Mouse (Mus musculus) c-Kit-positive CD71-positive TER-119-positive erythroid progenitor cells, embryonic 14.5 days (primary cell): ENCODE measurements around the gene Samd11.

ENCODE experiments used
- DNase-seq: peaks from one replicate; pipeline ENCODE4 v3.0.0-alpha.2; 2013; ENCODE audit warnings: low spot score

Gene Samd11

DNA sequence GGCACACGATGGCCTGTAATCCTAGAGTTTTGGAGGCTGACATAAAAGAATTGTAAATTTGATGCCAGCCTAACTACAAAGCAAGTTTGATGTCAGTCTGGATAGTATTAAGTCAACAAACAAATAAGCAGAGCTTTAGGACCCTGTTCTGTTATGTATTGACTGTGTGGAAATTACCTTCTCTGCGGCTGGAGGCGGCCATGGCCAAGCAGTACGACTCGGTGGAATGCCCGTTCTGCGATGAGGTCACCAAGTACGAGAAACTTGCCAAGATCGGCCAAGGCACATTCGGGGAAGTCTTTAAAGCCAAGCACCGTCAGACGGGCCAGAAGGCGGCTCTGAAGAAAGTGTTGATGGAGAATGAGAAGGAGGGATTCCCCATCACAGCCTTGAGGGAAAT is 42.3 kb downstream of the Samd11 start:
- DNase-seq = no peak

GRCm38 (mm10) chr4:156209963-156210635 is 45.4 kb downstream of the Samd11 start:
- DNase-seq = no peak

DNA sequence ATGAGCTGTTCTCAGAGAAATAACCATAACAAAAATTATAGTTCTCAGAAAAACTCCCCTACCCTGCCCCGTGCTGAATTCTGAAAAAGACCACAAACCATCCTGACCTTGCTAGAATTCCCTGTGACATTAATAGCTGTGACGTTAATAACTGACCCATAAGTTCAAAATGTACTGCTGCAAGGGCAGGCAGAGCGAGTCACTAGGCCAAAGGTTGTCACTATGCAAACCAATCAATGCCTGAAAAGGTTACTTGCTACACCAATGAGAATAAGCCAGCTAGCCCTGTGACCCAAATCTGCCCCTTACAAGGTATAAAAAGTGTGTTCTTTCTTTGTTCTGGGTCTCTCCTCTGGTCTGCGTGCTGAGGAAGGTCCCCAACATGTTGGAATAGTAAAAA is 46.6 kb downstream of the Samd11 start:
- DNase-seq = no peak

DNA sequence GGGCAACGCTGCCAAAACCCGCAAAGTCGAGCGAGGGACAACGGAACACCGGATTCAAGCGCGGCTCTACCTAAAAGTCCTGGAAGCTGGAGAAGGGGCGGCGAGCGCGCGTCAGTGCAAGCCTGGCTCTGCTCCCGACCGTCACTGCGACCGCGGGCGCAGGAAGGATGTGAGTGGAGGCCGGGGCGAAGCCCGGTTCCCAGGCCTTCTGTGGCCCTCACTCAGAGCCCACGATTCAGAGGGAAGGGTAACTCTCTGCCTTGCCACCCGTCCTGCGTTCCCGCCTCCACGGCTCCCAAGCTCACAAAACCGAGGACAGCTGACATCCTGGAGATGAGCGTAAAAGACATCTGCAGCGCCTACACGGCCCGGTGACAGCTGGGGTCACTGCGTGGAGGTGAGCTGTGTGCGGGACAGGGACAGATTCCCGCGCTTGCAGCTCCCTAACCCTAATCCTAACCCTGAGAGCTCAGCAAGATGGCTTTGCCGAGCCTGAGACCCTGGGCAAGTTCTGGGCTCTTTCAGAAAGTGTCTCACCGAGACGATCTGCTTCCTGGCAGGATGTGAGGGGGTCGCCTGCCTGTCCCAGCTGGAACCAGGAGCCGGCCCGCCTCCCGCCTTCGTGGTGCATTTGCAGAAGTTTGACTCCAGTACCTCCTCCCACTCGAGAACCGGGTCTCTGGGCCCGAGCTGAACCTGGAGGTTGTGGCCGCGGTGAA is 51.9 kb downstream of the Samd11 start:
- DNase-seq = no peak

DNA sequence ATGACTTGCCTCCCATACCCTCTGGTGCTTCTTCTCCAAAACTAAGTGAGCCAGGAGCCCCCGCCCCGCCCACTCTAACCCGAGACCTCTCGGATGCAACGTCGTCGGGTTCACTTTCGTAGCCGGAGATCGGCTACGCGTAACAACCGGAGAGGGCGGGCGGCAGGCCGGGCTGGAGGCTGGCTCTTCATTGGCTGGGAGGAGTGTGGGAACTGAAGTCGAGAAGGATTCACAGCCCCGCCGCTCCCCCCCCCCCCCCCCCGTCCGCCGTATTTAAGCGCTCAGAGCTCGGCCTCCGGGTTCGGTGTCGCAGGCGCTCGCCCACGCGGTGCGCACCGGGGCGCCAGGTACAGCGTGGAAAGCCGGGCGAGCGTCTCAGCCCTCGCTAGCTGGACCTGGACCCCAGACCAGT is 52.5 kb downstream of the Samd11 start, which contains the start of gene AW011738:
Gene AW011738, plus strand, starts transcription at position 304 of the 412 bp plus-strand sequence.
- peak; percentile 61 for DNase-seq

DNA sequence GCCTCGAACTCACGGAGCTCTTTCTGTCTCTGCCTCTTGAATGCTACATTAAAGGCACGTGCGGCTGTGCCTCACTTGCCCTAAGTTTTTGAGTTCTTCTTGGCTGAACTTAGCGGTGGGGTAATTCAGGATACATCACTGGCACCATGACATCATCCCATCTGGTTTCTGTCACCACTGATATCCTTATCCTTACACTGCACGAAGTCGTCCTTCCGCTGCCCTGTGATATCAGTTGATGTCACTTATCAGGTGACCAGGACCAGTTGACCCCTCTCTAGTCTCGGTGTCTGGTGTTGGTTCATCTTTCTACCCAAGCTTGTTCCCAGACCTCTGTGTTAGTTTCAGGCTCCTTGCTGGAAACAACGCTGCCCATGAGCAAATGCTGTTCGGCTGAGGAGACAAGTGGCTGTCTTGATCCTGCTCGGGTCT is 53.0 kb downstream of the Samd11 start:
- DNase-seq = peak; percentile 84

DNA sequence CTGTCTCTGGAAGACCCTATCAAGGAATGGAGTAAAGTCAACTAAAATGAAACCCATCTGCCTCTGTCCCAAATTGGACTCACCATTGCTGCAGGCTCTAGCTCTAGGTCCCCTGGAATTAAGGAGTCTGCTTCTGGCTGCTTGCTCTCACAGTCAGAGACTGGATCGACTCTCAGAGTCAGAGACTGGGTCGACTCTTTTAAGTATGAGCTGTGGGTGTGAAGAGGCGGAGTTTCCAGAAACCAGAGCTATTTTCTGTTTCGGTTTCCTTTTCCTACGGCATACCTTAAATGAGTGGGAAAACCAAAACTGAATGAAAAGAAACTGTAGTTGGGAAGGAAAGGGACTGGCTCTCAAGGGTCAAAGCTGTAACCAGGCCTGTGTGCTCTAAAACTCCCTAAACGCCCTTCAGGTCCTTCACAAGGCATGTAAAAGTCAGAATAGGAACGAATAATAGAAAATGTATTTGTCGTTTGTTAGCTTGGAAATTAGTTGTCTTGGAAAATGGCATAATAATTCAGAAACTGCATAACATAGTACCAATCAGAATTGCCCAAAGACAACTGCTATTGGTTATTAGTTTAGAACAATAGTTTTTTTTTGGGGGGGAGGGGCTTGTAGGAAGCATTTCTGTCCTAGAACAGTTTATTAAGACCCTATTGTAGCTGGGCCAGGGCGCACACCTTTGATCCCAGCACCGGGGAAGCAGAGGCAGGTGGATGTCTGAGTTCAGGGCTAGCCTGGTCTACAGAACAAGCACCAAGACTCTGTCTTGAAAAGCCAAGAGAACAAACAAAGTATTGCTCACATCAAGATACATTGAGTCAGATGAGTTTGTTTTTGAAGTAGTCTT is 54.6 kb downstream of the Samd11 start, which contains the start of gene Isg15:
Gene Isg15, minus strand, starts transcription at position 196 of the 853 bp plus-strand sequence.
- DNase-seq = no peak

DNA sequence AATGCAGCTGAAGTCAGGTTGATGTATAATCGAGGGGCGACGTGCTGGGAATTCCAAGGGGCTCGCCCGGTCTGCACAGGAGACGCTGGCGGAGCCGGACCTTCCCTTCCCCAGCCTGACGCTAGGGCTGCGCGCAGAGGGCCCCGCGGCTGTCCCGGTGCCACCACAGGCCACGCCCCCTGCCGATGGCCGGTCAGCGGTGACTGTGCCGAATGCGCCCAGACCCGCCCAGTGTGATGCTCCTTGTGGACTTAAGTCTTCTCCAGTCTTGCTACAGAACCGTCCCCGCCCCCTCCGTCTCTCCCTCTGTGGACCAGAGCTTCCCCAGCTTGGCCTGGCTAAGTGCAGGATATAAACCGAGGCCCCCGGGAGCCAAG is 57.6 kb downstream of the Samd11 start:
- peak; percentile 73 for DNase-seq

GRCm38 (mm10) chr4:156197131-156197828 is 58.2 kb downstream of the Samd11 start, which contains the start of gene Agrn:
Agrn (minus strand) TSS chr4:156197488.
- DNase-seq = peak; percentile 31
